Mouse (Mus musculus) layer of hippocampus, adult 8-10 months (tissue): ENCODE data around the gene Dis3. TPM values are rescaled to one million over a fixed set of nuclear protein-coding genes. Genes with fewer than 3 reads are reported as not detected.
A peak's percentile ranks its signal among the peaks of the same experiment; 100 is the strongest.
"Not testable (repeated sequence)": the region's sequence is repeated elsewhere in the genome, so short reads cannot be mapped to it uniquely, and the experiment has no call there.

Experiments used
- DNase-seq, 2 experiments: peaks; one replicate each; pipeline ENCODE4 v3.0.0; 2022; ENCODE audit warnings: low spot score in 2 of 2
- total RNA-seq, 4 experiments: library from RNA; stranded (reverse); gene quantifications; 2 replicates each; pipeline ENCODE4 v1.2.4; 2022

Gene Dis3
- total RNA-seq, 4 experiments from 2014 or later = 16.4 to 24.8 (median 18.4) TPM

GRCm38 (mm10) chr14:99063091-99063490 is 36.5 kb downstream of the Dis3 start:
- DNase-seq = no peak

- peak; percentile 44 to 53 for DNase-seq
Observed at GRCm38 (mm10) chr14:99060616-99061015, 39.0 kb downstream of the Dis3 start.

- no peak for DNase-seq
Observed at GRCm38 (mm10) chr14:99058959-99059586, 40.5 kb downstream of the Dis3 start.

GRCm38 (mm10) chr14:99046782-99047181 is 52.8 kb downstream of the Dis3 start:
- no peak for DNase-seq

GRCm38 (mm10) chr14:99046031-99046781 is 53.4 kb downstream of the Dis3 start, which contains the start of the genes Mzt1 and Bora:
TSS of gene Mzt1 (minus strand) at chr14:99046134.
TSS of gene Bora (plus strand) at chr14:99046222.
- peak; percentile 83 to 86 for DNase-seq

GRCm38 (mm10) chr14:99045378-99046030 is 54.1 kb downstream of the Dis3 start:
- no peak for DNase-seq

GRCm38 (mm10) chr14:99044718-99045117 is 54.9 kb downstream of the Dis3 start:
- no peak for DNase-seq

GRCm38 (mm10) chr14:99044096-99044495 is 55.5 kb downstream of the Dis3 start:
- DNase-seq = no peak

GRCm38 (mm10) chr14:99043499-99043898 is 56.1 kb downstream of the Dis3 start:
- no peak for DNase-seq

- DNase-seq = no peak
Observed at GRCm38 (mm10) chr14:99041416-99041815, 58.2 kb downstream of the Dis3 start.

GRCm38 (mm10) chr14:99039308-99039707 is 60.3 kb downstream of the Dis3 start:
- DNase-seq = not testable (repeated sequence)

GRCm38 (mm10) chr14:99037703-99038102 is 61.9 kb downstream of the Dis3 start:
- no peak for DNase-seq

- no peak for DNase-seq
Observed at GRCm38 (mm10) chr14:99036039-99036438, 63.5 kb downstream of the Dis3 start.

GRCm38 (mm10) chr14:99034851-99035250 is 64.7 kb downstream of the Dis3 start:
- DNase-seq = not testable (repeated sequence)

- no peak for DNase-seq
Observed at GRCm38 (mm10) chr14:99032596-99032995, 67.0 kb downstream of the Dis3 start.

- DNase-seq = no peak
Observed at GRCm38 (mm10) chr14:99031337-99031873, 68.2 kb downstream of the Dis3 start.

GRCm38 (mm10) chr14:99029987-99030386 is 69.6 kb downstream of the Dis3 start:
- DNase-seq = no peak

Other genes starting within 250 kb of the Dis3 start
- gene Rpl36a-ps1, start 105.5 kb downstream of the Dis3 start, total RNA-seq = 1 to 10 TPM; 1.3 to 4.4 (median 2.8) TPM
- 10 to 100 TPM; 56.2 to 72.0 (median 64.8) TPM for gene Mzt1, start 53.6 kb downstream of the Dis3 start, total RNA-seq
- 1 to 10 TPM; 2.0 to 3.6 (median 2.1) TPM for gene Bora, start 53.5 kb downstream of the Dis3 start, total RNA-seq
- gene Pibf1, start 346 bp downstream of the Dis3 start, total RNA-seq = 10 to 100 TPM; 13.3 to 17.2 (median 14.5) TPM
- 10 to 100 TPM; 10.1 to 12.2 (median 11.3) TPM for gene Klf5, start 198.9 kb upstream of the Dis3 start, total RNA-seq